Mouse (Mus musculus) right cerebral cortex, postnatal 36 days (tissue): ENCODE results near the gene Btg2.

Experiments
- DNase-seq, 2 experiments: peaks; one replicate each; pipeline ENCODE4 v3.0.0; 2022; ENCODE audit warnings: low spot score in 2 of 2, mixed read lengths in 1 of 2

Gene Btg2

GRCm38 (mm10) chr1:134078802-134079476, at the start of gene Btg2:
Gene Btg2, minus strand, starts transcription at chr1:134079120.
- DNase-seq = peak; percentile 94 to 96

DNA sequence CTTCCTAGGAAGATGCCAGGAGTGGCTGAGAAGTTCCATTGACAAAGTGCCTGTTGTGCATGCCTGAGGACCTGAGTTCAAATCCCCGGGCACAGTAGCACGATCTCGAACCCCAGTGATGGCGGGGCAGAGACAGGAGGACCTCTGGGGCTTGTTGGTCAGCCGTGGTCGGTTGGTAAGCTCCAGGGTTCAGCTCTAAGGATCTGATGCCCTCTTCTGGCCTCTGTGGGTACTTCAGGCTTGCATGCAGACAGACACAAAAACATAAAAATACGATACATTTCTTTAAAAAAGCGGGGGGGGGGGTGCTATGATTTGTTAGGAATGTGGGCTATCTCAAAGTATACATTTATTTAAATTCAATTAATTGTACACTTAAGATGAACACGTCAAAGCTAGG, 43.3 kb upstream of the Btg2 start:
- no peak for DNase-seq

GRCm38 (mm10) chr1:134120179-134120578, 41.3 kb upstream of the Btg2 start:
- peak; percentile 76 to 80 for DNase-seq

GRCm38 (mm10) chr1:134117110-134117509, 38.2 kb upstream of the Btg2 start:
- no peak for DNase-seq

DNA sequence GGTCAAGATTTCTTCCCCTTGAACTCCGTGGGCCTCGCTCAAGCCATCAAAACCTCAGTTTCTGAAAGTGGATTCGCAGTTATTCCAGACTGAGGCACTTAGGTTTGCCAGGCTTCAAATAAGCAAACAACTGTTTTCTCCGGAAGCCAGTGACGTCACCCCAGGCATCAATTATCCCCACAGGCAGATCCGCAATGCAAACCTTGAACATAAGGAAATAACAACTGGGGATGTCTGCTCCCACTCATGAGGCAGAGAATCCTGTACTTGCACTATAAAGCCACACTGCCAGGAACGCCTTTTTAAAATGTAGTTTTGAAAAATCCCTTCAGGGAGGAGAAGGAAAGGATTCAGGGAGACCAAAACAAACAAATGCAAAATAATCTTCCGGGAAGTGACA, 36.5 kb upstream of the Btg2 start:
- DNase-seq = no peak

GRCm38 (mm10) chr1:134114730-134115129, 35.8 kb upstream of the Btg2 start:
- no peak for DNase-seq

DNA sequence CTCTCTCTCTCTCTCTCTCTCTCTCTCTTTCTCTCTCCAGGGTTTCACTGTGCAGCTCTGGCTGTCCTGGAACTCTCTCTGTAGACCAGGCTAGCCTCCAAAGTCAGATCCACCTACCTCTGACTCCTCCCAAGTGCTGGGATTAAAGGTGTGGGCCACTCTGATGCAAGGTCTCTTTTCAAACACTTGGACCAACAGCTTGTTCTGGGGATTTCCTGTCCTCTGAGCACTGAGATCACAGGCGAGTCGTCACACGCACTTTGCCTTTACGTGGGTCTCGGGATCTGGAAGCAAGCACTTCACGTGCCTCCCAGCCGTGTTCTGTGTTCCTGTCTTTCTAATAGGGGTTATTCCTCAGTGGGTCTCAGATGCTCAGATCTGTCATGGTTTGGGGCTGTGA, 35.1 kb upstream of the Btg2 start:
- DNase-seq = no peak

GRCm38 (mm10) chr1:134113560-134113959, 34.6 kb upstream of the Btg2 start:
- DNase-seq = no peak

GRCm38 (mm10) chr1:134110979-134111378, 32.1 kb upstream of the Btg2 start, which contains the start of gene Chit1:
Gene Chit1, plus strand, starts transcription at chr1:134111242.
- DNase-seq = no peak

GRCm38 (mm10) chr1:134110449-134110848, 31.5 kb upstream of the Btg2 start:
- no peak for DNase-seq

GRCm38 (mm10) chr1:134110015-134110414, 31.1 kb upstream of the Btg2 start:
- DNase-seq = no peak

GRCm38 (mm10) chr1:134107777-134108176, 28.9 kb upstream of the Btg2 start:
- no peak for DNase-seq

DNA sequence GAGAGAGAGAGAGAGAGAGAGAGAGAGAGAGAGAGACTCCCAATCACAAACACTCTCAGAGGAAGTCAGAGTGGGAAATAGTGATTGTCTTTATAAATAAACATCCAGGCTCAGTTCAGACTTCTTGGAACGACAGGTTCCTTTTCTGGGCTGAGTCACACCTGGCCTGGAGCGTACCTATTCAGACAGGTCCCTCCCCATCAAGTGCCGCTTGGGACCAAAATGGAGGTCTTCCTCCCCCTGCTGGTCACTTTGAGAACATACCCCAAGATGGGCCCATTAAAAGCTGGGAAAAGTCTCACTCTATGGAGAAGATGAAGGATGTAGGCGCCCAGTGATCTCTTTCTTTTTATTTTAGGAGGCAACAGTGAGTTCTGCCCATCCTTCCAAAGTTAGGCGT, 27.8 kb upstream of the Btg2 start:
- DNase-seq = no peak

DNA sequence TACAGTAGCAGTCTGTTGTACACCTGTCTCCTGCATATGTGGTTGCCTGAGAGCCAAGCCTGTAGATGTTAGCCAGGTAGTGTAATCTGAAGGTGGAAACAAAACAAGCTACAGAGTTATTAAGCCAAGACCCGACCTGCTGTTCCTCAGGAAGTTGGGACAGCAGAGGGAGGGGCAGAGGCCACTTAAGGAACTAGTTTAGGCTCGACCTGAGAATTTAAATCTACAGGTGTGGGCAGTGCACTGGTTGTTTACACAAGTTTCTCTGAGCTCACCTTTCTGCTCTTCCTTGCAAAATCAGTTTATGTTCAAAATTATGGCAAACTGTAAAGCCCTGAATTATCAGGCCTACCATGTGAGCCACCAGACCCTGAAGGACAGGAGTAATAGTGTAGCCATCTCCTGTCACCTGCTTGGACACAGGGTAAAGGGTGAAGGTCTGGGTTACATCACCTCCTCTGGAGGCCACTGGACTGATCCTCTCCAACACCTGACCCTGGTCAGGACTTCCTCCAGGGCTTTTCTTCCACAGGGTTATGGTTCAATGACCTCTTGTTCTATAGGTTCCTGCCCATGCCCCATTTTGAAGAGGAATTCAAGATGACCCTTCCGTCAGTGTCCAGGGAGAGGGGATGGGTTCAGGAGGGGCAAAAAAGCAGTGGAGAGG, 27.0 kb upstream of the Btg2 start:
- DNase-seq = no peak

DNA sequence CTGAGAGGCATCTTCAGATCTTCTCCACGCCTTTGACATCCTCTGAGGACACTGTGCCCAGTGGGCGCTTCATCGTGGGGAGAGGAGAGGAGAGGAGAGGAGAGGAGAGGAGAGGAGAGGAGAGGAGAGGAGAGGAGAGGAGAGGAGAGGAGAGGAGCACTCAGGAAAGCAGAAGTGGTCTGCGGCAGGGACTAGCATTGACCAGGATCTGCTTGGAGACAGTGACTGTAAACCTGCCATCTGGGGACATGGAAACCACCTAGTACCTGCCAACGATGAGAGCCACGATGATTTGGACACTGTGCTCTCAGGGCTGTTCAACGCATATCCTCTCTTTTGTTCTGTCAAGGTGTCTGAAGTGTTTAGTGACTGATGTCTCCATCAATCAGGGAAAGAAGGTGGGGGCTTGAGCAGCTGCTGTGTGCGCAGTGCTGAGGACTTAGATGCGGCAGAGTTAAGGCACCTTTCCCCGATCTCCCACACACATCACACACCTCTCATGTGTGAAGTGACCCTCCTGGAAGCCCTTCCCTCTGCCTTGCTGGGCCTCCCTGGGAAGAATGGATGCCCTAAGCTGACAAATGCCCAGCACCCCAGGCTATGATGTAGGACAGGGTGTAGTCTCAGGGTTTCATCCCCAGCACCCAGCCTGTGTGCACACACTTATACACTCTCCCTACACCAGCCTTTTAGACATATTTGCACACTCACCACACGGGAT, 26.3 kb upstream of the Btg2 start:
- no peak for DNase-seq

- DNase-seq = no peak
These were observed 24.9 kb upstream of the Btg2 start for GRCm38 (mm10) chr1:134103861-134104260.

DNA sequence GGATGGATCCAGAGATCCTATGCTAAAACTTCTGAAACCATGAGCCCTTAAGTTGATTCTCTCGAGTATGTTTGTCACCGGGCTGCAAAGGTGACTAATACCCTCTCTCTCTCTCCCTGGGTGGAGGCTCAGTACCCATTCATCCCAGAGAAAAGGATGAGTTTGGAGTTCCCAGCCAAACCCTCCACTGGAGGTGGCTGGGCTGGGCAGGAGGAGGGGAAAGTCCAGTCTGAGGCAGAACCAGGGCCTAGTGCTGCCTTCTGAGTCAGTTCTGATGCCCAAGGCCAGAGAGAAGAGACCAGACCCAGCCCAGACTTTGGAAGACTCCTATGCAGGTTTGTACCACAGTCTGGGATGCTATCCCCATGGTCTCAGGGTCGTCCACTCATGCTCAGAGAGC, 22.7 kb upstream of the Btg2 start:
- DNase-seq = no peak

DNA sequence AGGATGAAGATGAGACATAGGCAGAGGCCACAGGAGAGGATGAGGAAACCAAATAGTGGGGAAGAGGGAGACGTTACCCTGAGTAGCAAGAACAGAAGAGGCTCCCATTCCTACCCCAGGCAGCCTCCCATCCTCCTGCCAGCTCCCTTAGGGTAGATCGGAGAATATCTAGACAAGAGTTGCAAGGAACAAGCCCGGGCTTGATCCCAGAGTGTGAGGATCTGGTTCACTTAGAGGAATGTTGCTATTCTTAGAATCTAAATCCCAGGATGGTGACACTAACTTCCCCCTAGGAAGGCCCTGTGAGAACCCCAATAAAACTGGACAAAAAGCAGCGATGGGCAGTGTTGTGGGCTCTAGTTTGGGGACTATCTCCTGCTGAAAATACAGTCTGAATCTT, 22.0 kb upstream of the Btg2 start:
- no peak for DNase-seq

DNA sequence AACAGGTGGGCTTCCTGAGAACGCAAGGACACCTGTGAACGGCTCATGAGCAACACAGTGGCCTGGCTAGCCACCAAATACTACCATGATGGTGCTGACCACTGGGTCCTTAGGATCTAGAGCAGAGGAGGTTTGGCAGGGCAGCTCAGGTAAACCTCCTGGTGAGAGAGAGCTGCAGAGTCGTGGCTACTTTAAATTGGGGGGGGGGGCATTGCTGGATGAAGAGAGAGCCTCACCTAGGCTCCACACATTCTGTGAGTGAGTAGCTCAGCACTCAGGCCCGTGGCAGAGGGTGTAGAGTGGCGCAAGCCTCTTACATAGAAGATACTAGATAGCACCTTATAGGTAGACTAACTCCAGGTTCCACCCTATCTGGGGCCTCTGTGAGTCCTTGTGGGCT, 21.5 kb upstream of the Btg2 start:
- DNase-seq = no peak

GRCm38 (mm10) chr1:134099516-134100235, 20.8 kb upstream of the Btg2 start:
- DNase-seq = no peak

GRCm38 (mm10) chr1:134098726-134099515, 20.0 kb upstream of the Btg2 start:
- DNase-seq = peak; percentile 62 to 72
